Mouse (Mus musculus) activated CD4-positive, CD25-positive, alpha-beta regulatory T cell, adult 4 months (primary cell): ENCODE results near the gene Cmtm2a. TPM values are rescaled to one million over a fixed set of nuclear protein-coding genes. Genes with fewer than 3 reads are reported as not detected.
"Not testable (repeated sequence)": the region's sequence is repeated elsewhere in the genome, so short reads cannot be mapped to it uniquely, and the experiment has no call there.

Experiments used
- ATAC-seq: one replicate; pipeline ENCODE4 v1.8.0; 2017
- polyA plus RNA-seq, 2 experiments: library from polyadenylated mRNA; unstranded; fragments of 100-300 nt; shearing (Covaris generic); gene quantifications; one replicate each; pipeline ENCODE4 v1.2.1; 2017

Gene Cmtm2a
- polyA plus RNA-seq, 2 experiments from 2014 or later, result not detected

GRCm38 (mm10) chr8:104294396-104294795 is 1.4 kb upstream of the Cmtm2a start:
- ATAC-seq, result no peak

DNA sequence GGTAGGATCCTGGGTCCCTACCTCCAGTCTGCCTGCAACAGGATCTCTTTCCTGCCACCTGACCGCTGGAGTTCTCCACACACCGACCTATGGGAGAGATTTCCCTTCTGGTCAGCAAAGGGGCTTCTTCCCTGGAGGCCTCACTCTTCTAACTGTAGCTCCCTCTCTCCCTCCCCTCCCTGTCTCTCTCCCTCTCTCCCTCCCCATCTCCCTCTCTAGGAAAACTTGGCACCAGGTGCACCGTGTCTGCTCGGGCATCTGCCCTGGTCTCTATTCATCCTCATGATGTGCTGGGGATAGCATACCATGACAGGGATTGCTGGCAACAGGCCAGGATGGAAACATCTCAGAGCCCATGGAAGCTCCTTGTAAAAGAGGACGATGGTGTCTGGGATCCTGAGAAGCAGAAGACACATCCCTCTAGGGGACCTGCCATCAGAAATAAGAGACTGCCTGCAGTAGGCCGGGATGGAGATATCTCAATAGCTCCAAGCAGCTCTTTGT is 24.0 kb downstream of the Cmtm2a start:
- no peak for ATAC-seq

GRCm38 (mm10) chr8:104268368-104268767 is 24.6 kb downstream of the Cmtm2a start:
- no peak for ATAC-seq

GRCm38 (mm10) chr8:104264271-104264935 is 28.6 kb downstream of the Cmtm2a start:
- ATAC-seq, result not testable (repeated sequence)

GRCm38 (mm10) chr8:104261802-104262201 is 31.2 kb downstream of the Cmtm2a start:
- ATAC-seq, result not testable (repeated sequence)

- ATAC-seq, result peak; percentile 22
These were observed 40.0 kb downstream of the Cmtm2a start for GRCm38 (mm10) chr8:104253016-104253415.

DNA sequence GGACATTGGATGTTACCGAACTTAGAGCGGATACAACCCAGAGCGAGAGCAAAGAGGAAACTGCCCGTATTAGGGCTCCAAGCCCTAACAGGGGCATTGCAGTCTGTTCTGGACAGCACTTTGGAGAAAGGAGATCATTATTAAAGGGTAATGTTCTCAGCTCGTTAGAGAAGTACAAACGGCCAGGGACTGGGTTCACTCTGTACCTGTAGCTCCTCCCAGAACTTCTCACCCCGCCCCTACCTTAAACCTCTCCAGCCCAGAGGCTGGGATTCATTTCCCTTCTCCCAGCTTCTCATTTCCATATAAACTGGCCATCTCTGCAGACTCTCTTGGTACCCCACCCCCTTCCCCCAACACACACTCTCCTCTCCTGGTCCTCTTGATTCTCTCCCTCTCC is 41.5 kb downstream of the Cmtm2a start:
- no peak for ATAC-seq

- ATAC-seq, result peak; percentile 37
These were observed 42.3 kb downstream of the Cmtm2a start, which contains the start of gene Cklf for GRCm38 (mm10) chr8:104250439-104251367. Gene Cklf, plus strand, starts transcription at chr8:104250861.

DNA sequence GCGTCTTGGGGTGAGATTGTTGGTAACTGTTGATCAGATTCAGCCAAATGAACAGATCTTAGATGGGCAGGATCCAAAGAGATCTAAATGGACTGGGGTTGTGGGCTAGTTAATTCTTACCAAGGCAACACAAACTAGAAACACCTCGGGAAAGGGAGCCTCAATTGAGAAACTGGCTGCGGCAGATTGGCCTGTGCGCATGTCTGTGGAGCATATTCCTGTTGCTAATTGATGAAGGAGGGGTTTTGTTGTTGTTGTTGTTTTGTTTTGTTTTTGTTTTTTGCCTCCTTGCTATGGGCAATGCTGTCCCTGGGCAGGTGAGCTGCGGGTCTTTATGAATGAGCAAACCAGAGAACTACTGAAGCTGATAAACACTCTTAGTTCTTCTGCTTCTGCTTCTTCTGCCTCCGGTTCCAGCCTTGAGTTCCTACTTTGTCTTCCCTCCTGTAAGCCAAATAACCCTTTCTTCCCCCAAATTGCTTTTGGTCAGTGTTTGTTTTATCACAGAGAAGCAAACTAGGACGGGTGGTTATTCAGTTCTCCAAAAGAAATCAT is 43.5 kb downstream of the Cmtm2a start:
- ATAC-seq, result no peak

GRCm38 (mm10) chr8:104248276-104248675 is 44.7 kb downstream of the Cmtm2a start, which contains the start of gene Tk2:
Gene Tk2, minus strand, starts transcription at chr8:104248558.
- peak; percentile 70 for ATAC-seq

DNA sequence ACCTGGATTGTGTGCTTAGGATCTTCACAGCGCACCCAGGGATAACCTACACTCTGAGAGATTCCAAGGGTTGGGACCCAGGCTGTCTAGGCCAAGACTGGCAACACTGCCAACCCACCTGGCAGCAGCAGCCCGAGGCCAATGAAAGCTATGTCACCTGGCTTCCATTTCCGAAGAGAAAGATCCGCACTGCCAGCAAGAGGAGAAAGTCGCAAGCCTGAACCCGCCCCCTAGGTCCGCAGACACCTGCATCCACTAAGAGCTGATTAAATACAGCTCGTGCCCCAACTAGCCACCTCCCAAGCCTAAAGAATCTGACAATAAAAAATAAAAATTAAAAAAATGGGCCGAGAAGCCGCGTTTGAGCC is 45.1 kb downstream of the Cmtm2a start:
- peak; percentile 9 for ATAC-seq

DNA sequence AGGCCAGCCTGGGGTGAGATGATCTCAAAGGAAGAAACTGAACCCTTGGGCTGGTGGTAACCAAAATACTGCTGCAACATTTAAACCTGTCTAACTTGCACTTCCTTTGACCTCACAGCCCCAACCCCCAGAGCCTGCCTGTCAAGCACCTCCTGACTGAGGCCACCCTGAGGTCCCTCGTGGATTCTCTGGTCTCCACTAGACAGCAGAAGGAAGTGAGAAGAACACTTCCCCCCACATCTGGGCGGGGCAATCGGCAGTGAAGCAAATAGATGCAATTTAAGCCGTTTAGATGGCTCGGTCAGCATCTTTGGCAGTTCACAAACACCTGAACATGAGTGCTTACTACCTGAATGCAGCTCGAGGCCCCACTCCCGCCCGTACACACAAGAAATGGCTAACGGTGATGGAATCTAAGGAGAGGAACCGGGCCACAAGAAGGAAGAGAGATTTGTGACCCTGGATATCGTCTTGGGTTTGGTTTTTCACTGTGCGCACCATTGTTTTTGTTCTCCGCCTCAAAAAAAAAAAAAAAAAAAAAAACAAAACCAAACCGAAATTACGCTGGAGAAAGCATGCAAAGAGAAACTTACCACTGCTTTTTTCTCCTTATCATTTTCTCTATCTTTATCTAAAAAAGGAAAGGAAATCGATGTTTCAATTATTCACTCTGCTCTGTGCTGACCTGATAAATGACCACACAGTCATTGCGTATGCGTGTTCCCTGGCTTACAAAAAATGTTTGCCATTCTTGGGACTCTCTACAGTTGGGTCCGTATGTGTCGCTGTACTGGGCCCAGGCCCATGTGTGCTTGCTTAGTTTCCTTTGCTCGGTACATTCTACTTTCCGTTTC is 45.7 kb downstream of the Cmtm2a start:
- peak; percentile 72 for ATAC-seq

DNA sequence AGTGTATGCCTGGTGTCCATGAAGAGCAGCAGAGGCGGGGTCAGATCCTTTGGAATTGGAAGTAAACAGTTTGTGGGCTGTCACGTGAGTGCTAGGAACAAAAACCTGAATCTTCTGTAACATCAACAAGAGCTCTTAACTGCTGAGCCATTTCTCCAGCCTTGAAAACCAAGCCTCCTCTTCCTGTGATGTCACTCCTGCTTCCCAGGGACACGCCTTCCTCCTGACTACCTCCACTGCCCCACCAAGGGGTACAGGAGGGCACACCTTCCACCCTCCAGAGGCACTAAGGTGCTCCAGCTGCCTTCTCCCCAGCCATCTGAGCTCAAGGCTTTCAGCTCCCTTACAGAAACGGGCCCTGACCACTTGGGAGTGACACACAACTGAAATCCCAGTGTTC is 46.4 kb downstream of the Cmtm2a start:
- ATAC-seq, result no peak

DNA sequence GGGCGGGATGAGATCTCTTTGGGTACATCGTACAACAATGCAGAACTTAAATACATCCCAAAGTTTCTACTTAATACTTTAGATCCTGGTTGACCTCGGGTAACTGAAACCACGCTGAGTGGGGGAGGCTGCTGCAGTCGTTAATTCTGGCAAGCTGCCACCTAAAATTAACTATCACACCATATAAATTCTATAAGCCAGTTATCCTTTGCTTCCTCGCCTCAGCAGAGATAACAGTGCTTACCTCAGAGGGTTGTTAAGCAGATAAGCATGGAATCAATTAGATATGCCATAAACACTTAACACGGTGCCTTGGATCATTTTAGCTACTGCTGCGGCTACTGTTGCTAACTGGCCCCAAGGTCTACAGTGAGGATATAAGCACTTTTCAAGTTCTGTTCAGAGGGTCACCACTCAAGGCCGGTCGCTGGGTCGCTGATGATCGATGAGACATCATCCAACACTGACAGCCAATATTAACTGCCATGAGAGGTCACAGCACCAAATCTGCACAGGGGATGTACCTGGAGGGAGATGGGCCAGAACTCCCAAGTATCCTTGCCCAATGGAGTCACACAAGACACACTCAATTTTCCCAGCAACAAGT is 50.8 kb downstream of the Cmtm2a start:
- no peak for ATAC-seq

DNA sequence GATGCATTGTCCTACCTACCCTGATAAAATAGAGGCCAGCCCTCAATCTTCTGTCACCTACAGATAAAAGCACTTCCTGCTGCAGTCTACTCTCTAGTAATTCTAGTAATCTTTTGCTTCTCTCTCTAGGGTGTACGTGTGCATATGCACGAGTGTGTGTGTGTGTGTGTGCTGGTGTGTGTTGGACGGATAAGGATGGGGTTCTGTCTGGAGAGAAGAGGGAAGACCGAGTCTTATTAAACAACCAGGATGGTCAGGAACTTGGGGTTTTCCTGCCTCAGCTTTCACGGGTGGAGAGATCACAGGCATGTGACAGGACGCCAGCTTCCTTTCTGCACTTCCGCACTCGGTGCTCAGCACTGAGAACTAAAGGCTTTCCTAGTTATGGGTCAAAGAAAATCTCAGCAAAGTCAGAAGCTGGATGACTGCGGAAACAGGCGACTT is 53.5 kb downstream of the Cmtm2a start:
- peak; percentile 90 for ATAC-seq

DNA sequence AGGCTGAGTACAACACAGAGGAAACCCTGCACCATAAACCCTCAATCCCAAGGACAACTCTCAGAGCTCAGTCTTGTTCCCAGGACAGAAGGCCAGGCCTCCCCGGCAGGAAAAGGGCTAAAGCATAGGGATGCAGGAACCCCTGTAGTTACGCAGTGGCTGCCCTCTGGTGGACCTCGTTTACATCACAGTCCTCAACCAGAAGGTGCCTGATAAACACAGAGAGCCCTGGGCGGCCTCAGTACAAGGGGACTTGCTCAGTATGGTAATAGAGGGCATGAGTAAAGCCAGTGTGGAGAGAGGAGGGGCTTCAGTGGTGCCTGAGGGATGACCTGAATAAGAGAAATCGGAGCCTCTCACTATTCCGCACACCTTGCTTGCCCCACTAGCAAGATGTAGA is 58.4 kb downstream of the Cmtm2a start:
- ATAC-seq, result no peak

- ATAC-seq, result no peak
These were observed 60.1 kb downstream of the Cmtm2a start for GRCm38 (mm10) chr8:104232919-104233318.

DNA sequence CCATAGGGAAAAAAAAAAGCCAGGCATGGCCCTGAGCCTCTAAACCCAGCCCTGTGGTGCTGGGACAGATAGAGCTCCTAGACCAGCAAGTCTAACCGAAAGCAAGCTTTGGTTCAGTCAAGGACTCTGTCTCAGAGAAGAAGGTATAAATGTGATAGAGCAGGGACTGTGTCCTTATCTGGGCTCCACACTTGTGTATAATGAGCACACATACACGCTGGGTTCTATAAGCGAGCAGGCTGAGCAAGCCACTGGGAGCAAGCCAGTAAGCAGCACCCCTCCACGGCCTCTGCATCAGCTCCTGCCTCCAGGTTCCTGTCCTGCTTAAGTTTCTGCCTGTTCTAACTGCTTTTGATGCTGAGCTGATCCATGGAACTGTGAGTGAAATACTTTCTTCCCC is 60.9 kb downstream of the Cmtm2a start:
- no peak for ATAC-seq
